Mouse (Mus musculus): ENCODE results near the gene Gnai1. TPM values are rescaled to one million over a fixed set of nuclear protein-coding genes. Genes with fewer than 3 reads are reported as not detected.

Gene Gnai1
- polyA plus RNA-seq (2017; shearing (Covaris generic)), result not detected

DNA sequence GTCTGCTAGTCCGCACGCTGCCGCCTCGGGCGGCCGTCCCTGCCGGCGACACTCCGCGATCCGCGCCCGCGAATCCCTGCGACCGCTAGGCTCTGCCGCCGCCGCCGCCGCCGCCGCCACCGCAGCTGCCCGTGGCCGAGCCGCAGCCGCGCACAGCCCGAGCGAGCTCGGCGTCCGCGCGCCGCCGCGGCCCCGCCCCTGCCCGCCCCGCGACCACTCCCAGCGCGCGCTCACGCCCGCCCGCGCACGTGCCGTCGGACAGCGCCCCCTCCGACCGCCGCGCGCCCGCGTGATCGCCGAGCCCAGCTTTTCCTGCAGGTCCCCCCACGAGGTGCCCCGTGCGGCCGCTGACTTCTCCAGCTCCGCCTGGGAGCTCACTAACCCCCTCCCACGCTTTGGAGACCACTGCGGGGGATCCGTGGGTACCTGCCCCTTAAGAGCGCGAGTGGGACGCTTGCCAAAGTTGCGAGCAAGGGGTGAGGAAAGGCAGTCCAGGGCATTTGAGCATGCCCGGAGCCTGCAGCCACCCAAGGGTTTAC, at the start of gene Gnai1:
Gene Gnai1 (minus strand): TSS at position 75 of the 539 bp plus-strand sequence.

All from effector memory CD4-positive, alpha-beta T cell, adult 7 months (primary cell).